Mouse (Mus musculus): ENCODE measurements around the gene Dtnbp1. TPM values are rescaled to one million over a fixed set of nuclear protein-coding genes. Genes with fewer than 3 reads are reported as not detected.

The Dtnbp1 gene
- polyA plus RNA-seq, 1 experiment: 99.1 TPM

DNA sequence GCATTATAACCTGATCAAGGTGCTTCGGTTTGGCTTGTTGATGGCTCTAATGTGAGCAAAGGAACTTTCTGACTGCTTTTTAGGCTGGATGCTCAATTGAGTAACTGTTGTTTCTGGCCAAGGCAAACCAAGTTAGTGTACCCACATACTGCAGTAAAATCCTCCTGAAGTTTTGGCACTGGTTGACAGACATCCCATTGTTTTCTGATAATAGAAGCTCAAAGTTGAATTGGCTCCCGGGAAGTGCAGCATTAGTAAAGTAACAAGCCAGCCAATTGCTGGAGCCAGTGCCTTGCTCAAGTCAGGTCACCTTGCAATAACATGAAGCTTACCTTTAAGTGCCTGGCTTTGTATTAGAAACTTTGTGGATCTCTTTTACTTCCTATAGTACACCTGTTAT is 111.3 kb downstream of the Dtnbp1 start:
- TF ChIP-seq MAX (IDR thresholded peaks at IDR 0.05; ENCODE audit: low read depth) (no peak), SRF (IDR thresholded peaks at IDR 0.05; ENCODE audit: control insufficient read depth, insufficient read length, low read depth) (no peak), CEBPB (IDR thresholded peaks at IDR 0.05; ENCODE audit: insufficient read depth, poor library complexity, severe bottlenecking) (no peak), MYOG (IDR thresholded peaks at IDR 0.05; ENCODE audit: control insufficient read depth in 1 of 3, insufficient read depth in 1 of 3, insufficient read length in 2 of 3, low read depth in 2 of 3) (no peak), POLR2AphosphoS2 (IDR thresholded peaks at IDR 0.05; ENCODE audit: insufficient read length, low read depth) (no peak), TCF12 (IDR thresholded peaks at IDR 0.05; ENCODE audit: insufficient read depth, poor library complexity, severe bottlenecking) (no peak), MYOD1 (IDR thresholded peaks at IDR 0.05; ENCODE audit: control insufficient read depth in 1 of 3, insufficient read length in 2 of 3, low read depth in 2 of 3) (no peak), REST (IDR thresholded peaks at IDR 0.05; ENCODE audit: insufficient read depth, insufficient read length) (no peak), E2F4 (IDR thresholded peaks at IDR 0.05; ENCODE audit: insufficient read depth) (no peak)
- no peak overlapping the region for H3K4me2 ChIP-seq (ENCODE audit: low read depth)
- H3ac ChIP-seq (ENCODE audit: control insufficient read depth, insufficient read length): no peak overlapping the region
- no peak overlapping the region for H3K4me3 ChIP-seq
- H3K27me3 ChIP-seq (ENCODE audit: control insufficient read depth, insufficient read depth, insufficient read length): no peaks in the 10 kb centered on the region
- no peaks in the 10 kb centered on the region for H3K79me2 ChIP-seq (ENCODE audit: control insufficient read depth, insufficient read depth)
- no peaks in the 10 kb centered on the region for H3K36me3 ChIP-seq (ENCODE audit: control insufficient read depth, insufficient read depth)

DNA sequence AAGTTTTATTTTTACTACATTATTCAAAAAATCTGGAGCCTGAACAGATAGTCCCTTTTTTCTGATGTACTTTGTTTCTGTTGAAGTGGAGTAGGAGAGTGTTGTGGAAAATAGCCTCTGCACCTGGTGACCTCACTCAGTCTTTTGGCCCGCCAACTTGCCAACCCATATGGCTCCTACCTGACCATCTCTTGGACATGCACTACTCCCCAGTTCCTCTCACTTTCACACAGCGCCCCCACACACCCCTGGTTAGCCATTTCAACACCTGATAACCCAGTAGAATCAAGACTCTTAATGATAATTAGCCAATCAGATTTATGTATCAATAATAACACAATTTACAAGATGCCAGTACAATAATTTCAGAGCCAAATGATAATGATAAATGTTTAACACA is 115.7 kb downstream of the Dtnbp1 start:
- Histone ChIP-seq H3K4me3 (no peak overlapping the region), H3K79me2 (ENCODE audit: control insufficient read depth, insufficient read depth) (no peaks in the 10 kb centered on the region), H3ac (ENCODE audit: control insufficient read depth, insufficient read length) (no peak overlapping the region), H3K4me2 (ENCODE audit: low read depth) (no peak overlapping the region), H3K27me3 (ENCODE audit: control insufficient read depth, insufficient read depth, insufficient read length) (no peaks in the 10 kb centered on the region), H3K36me3 (ENCODE audit: control insufficient read depth, insufficient read depth) (no peaks in the 10 kb centered on the region)
- TF ChIP-seq MAX (IDR thresholded peaks at IDR 0.05; ENCODE audit: low read depth) (no peak), MYOG (IDR thresholded peaks at IDR 0.05; ENCODE audit: control insufficient read depth in 1 of 3, insufficient read depth in 1 of 3, insufficient read length in 2 of 3, low read depth in 2 of 3) (no peak), POLR2A (IDR thresholded peaks at IDR 0.05; ENCODE audit: insufficient read length, low read depth) (no peak), USF1 (IDR thresholded peaks at IDR 0.05; ENCODE audit: low read depth) (no peak), REST (IDR thresholded peaks at IDR 0.05; ENCODE audit: insufficient read depth, insufficient read length) (no peak)

DNA sequence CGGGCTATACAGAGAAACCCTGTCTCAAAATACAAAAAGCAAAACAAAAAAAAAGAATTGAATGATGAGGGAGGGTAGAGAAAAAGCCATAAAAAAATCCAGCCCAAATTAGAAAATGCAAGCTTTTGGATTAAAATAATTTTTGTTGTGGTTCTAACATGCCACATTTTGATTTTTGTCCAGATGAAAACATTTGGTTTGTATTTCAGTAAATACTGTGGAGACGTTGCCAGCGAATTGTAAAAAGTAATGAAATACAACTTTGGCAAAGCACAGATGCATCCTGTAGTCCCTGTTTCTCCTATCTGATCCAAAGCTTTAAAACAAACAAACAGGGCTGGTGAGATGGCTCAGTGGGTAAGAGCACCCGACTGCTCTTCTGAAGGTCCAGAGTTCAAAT is 120.9 kb downstream of the Dtnbp1 start:
- Histone ChIP-seq H3K27me3 (ENCODE audit: control insufficient read depth, insufficient read depth, insufficient read length) (no peaks in the 10 kb centered on the region), H3K79me2 (ENCODE audit: control insufficient read depth, insufficient read depth) (no peaks in the 10 kb centered on the region), H3ac (ENCODE audit: control insufficient read depth, insufficient read length) (no peak overlapping the region), H3K4me3 (no peak overlapping the region), H3K4me2 (ENCODE audit: low read depth) (no peak overlapping the region), H3K36me3 (ENCODE audit: control insufficient read depth, insufficient read depth) (no peaks in the 10 kb centered on the region)
- TF ChIP-seq MAX (IDR thresholded peaks at IDR 0.05; ENCODE audit: low read depth): no peak
- no peak for TF ChIP-seq E2F4 (IDR thresholded peaks at IDR 0.05; ENCODE audit: insufficient read depth)
- TF ChIP-seq MYOD1 (IDR thresholded peaks at IDR 0.05; ENCODE audit: control insufficient read depth in 1 of 3, insufficient read length in 2 of 3, low read depth in 2 of 3): no peak
- no peak for TF ChIP-seq POLR2AphosphoS2 (IDR thresholded peaks at IDR 0.05; ENCODE audit: insufficient read length, low read depth)
- TF ChIP-seq TCF12 (IDR thresholded peaks at IDR 0.05; ENCODE audit: insufficient read depth, poor library complexity, severe bottlenecking): no peak
- no peak for TF ChIP-seq MYOG (IDR thresholded peaks at IDR 0.05; ENCODE audit: control insufficient read depth in 1 of 3, insufficient read depth in 1 of 3, insufficient read length in 2 of 3, low read depth in 2 of 3)
- TF ChIP-seq CEBPB (IDR thresholded peaks at IDR 0.05; ENCODE audit: insufficient read depth, poor library complexity, severe bottlenecking): no peak
- TF ChIP-seq SRF (IDR thresholded peaks at IDR 0.05; ENCODE audit: control insufficient read depth, insufficient read length, low read depth): no peak
- no peak for TF ChIP-seq TCF3 (IDR thresholded peaks at IDR 0.05; ENCODE audit: insufficient read length, low read depth)
- no peak for TF ChIP-seq POLR2A (IDR thresholded peaks at IDR 0.05; ENCODE audit: insufficient read length, low read depth)
- no peak for TF ChIP-seq USF1 (IDR thresholded peaks at IDR 0.05; ENCODE audit: low read depth)
- TF ChIP-seq REST (IDR thresholded peaks at IDR 0.05; ENCODE audit: insufficient read depth, insufficient read length): no peak

DNA sequence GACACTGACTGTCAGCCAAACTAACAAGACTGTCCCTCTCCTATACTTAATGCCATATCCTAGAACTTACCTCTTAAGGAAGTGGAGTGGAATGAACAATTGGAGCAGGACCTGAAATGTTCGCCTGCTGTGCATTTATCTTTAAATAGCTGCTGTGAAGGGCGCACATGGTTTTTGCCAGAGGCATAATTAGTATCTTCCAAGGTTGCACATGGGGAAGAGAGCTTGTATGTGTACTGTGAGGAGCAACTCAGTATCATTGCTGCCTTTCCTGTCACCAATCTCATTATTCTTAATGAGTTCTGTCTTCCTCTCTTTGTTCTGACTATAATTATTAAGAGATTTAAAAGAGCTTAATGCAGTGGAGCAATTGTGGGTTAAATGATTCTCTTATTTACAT is 125.1 kb downstream of the Dtnbp1 start:
- no peak overlapping the region for H3K4me3 ChIP-seq

More for the DNA sequence above, 125.1 kb downstream of the Dtnbp1 start:
- no peak overlapping the region for H3K4me2 ChIP-seq (ENCODE audit: low read depth)
- no peak for TF ChIP-seq REST (IDR thresholded peaks at IDR 0.05; ENCODE audit: insufficient read depth, insufficient read length)
- H3K79me2 ChIP-seq (ENCODE audit: control insufficient read depth, insufficient read depth): no peaks in the 10 kb centered on the region
- H3ac ChIP-seq (ENCODE audit: control insufficient read depth, insufficient read length): no peak overlapping the region
- peaks cover 6% of the 10 kb centered on the region for H3K36me3 ChIP-seq (ENCODE audit: control insufficient read depth, insufficient read depth)
- no peaks in the 10 kb centered on the region for H3K27me3 ChIP-seq (ENCODE audit: control insufficient read depth, insufficient read depth, insufficient read length)

Other genes starting within 250 kb of the Dtnbp1 start
- 0.02 TPM for gene Gm9817, start 76.5 kb upstream of the Dtnbp1 start, polyA plus RNA-seq (2012; fragmentation: generic; extraction: Trizol)